Mouse (Mus musculus) embryonic facial prominence, embryonic 14.5 days (tissue): ENCODE measurements at regions not wholly inside any gene's neighbourhood (a gene's known extent, or its start where the extent isn't known, plus 50 kb on each side); places are given as distances from the start of the nearest gene placed in this dataset.

Experiments used
- ATAC-seq: fragments of 200-750 bp; cut with Nextera tagmentation; 2 replicates; pipeline ENCODE4 v1.8.0; 2017; ENCODE audit warnings: low read depth, moderate number of reproducible peaks, moderate TSS enrichment
- DNase-seq: peaks from one replicate; pipeline ENCODE4 v3.0.0-alpha.2; 2015; ENCODE audit warnings: low spot score
- H3K27ac ChIP-seq: fragments of 300-500 bp; sonication (generic); replicated peaks from 2 replicates; pipeline ENCODE4 v1.5.1; 2014; ENCODE audit warnings: low read depth, mild to moderate bottlenecking, low read length, moderate library complexity
- H3K27me3 ChIP-seq: fragments of 300-500 bp; sonication (generic); replicated peaks from 2 replicates; pipeline ENCODE4 v1.6.1; 2014; ENCODE audit warnings: low read length; ENCODE audit not compliant: control insufficient read depth, insufficient read depth
- H3K36me3 ChIP-seq: fragments of 300-500 bp; sonication (generic); 2 replicates; pipeline ENCODE4 v1.6.1; 2014; ENCODE audit warnings: low read length, mixed read lengths; ENCODE audit not compliant: control insufficient read depth, insufficient read depth
- H3K4me1 ChIP-seq: fragments of 300-500 bp; sonication (generic); 2 replicates; pipeline ENCODE4 v1.6.1; 2014; ENCODE audit warnings: antibody characterized with exemption, low read length; ENCODE audit not compliant: control insufficient read depth, insufficient read depth
- H3K4me2 ChIP-seq: fragments of 300-500 bp; sonication (generic); 2 replicates; pipeline ENCODE4 v1.6.1; 2014; ENCODE audit warnings: low read depth, mild to moderate bottlenecking, low read length, moderate library complexity, mixed read lengths
- H3K4me3 ChIP-seq: fragments of 300-500 bp; sonication (generic); 2 replicates; pipeline ENCODE4 v1.5.1; 2014; ENCODE audit warnings: low read depth, mild to moderate bottlenecking, low read length
- H3K9ac ChIP-seq: fragments of 300-500 bp; sonication (generic); 2 replicates; pipeline ENCODE4 v1.6.1; 2014; ENCODE audit warnings: low read depth, mild to moderate bottlenecking, low read length, moderate library complexity, mixed read lengths
- H3K9me3 ChIP-seq: fragments of 300-500 bp; sonication (generic); 2 replicates; pipeline ENCODE4 v1.6.1; 2016; ENCODE audit warnings: low read length; ENCODE audit not compliant: control insufficient read depth
- WGBS: fragments of 180-500 bp; shearing (Covaris S2); extraction: QIAGEN DNeasy Blood & Tissue Kit; methylation state at CpG from one replicate; pipeline ENCODE4 v1.1.7; 2014; 5-methylcytosine and 5-hydroxymethylcytosine counted together

DNA sequence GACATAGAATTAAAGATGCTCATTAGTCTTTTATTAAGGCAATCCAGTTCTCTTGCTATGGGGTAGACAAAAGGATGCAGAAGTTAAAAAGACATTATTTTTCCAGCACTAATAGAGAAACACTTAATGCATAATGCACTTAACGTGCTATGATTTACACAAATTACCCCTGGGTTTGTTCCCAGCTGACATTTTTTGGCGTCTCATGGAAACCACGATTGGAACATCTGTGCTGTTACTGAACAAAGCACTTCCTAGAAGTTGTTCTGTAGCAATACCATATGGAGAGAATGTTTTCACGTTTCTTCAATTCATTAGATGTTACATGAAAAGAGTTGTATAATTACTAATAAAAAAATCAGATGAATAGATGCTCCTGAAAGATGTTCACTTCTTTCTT, 635.2 kb downstream of the Gm597 start:
- Histone ChIP-seq H3K4me3 (no peak overlapping the region), H3K9ac (no peak overlapping the region), H3K4me1 (no peaks in the 10 kb centered on the region), H3K36me3 (no peaks in the 10 kb centered on the region), H3K9me3 (no peaks in the 10 kb centered on the region), H3K27ac (no peak overlapping the region), H3K4me2 (no peak overlapping the region), H3K27me3 (no peaks in the 10 kb centered on the region)
- WGBS = 41% methylated on average over 4 of the region's 4 CpGs
- no peak for ATAC-seq
- peak; percentile 43 for DNase-seq

GRCm38 (mm10) chr1:28102021-28102526, 678.0 kb downstream of the Gm597 start:
- H3K9me3 ChIP-seq = no peaks in the 10 kb centered on the region
- WGBS = 74% methylated on average over 2 of the region's 2 CpGs
- H3K4me2 ChIP-seq = no peak overlapping the region
- no peak overlapping the region for H3K4me3 ChIP-seq
- no peak overlapping the region for H3K27ac ChIP-seq
- peak; percentile 25 for DNase-seq
- H3K9ac ChIP-seq = no peak overlapping the region
- H3K27me3 ChIP-seq = no peaks in the 10 kb centered on the region
- no peaks in the 10 kb centered on the region for H3K4me1 ChIP-seq
- no peaks in the 10 kb centered on the region for H3K36me3 ChIP-seq
- peak; percentile 30; the same call in 1 of the 2 replicates for ATAC-seq

- WGBS = 80% methylated on average over 3 of the region's 3 CpGs
- ATAC-seq = no peak
- Histone ChIP-seq H3K4me3 (no peak overlapping the region), H3K36me3 (no peaks in the 10 kb centered on the region), H3K27me3 (no peaks in the 10 kb centered on the region), H3K27ac (no peak overlapping the region), H3K9ac (no peak overlapping the region), H3K9me3 (no peaks in the 10 kb centered on the region), H3K4me1 (no peaks in the 10 kb centered on the region), H3K4me2 (no peak overlapping the region)
- DNase-seq = no peak
Observed at GRCm38 (mm10) chr1:28084456-28084855, 695.6 kb downstream of the Gm597 start.

DNA sequence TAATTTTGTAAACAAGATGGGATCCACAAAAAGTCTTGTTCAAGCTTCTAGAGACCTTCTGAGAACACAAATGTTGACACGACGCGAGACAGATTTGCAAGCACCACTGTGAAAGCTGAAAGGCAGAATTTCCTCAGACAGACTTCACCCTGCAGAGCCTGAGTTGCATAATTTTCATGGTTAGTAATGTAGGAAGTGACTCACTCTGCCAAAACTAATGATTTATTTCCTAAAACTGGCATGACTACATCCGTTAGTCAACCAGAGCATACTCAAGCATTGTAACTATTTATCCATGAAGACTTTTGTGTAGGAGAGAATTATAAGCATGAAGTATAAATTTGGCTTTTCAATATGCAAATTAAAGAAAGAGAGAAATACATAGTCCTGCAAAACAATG, 726.1 kb downstream of the Gm597 start:
- 76% methylated on average over 4 of the region's 4 CpGs for WGBS
- no peaks in the 10 kb centered on the region for H3K4me1 ChIP-seq
- no peak overlapping the region for H3K9ac ChIP-seq
- no peaks in the 10 kb centered on the region for H3K27me3 ChIP-seq
- H3K9me3 ChIP-seq = no peaks in the 10 kb centered on the region
- no peak overlapping the region for H3K4me2 ChIP-seq
- H3K4me3 ChIP-seq = no peak overlapping the region
- no peak overlapping the region for H3K27ac ChIP-seq
- no peak for DNase-seq
- no peak for ATAC-seq
- H3K36me3 ChIP-seq = no peaks in the 10 kb centered on the region

DNA sequence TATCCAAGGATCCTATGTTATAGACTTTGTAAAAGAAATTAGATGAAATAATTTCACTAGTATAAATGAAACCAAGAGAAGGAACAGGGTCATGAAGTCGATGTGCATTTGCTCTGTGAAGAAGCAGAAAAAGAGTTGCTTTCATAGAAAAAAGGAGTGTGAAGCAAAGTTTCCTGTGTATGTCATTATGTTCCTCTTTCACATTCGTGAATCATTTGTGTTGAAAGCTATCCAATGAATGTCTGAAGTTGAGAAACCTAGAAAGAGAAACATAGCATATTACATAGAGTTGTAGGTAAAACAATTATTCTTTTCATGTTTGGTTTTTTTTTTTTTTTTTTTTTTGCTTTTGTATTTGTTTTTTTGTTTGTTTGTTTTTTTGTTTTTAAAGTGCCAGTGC, 732.1 kb downstream of the Gm597 start:
- Histone ChIP-seq H3K4me2 (no peak overlapping the region), H3K27ac (no peak overlapping the region), H3K9ac (no peak overlapping the region), H3K27me3 (no peaks in the 10 kb centered on the region), H3K36me3 (no peaks in the 10 kb centered on the region), H3K4me1 (no peaks in the 10 kb centered on the region), H3K9me3 (no peaks in the 10 kb centered on the region), H3K4me3 (no peak overlapping the region)
- DNase-seq (no peak), ATAC-seq (no peak)
- 57% methylated on average over 2 of the region's 2 CpGs for WGBS

DNA sequence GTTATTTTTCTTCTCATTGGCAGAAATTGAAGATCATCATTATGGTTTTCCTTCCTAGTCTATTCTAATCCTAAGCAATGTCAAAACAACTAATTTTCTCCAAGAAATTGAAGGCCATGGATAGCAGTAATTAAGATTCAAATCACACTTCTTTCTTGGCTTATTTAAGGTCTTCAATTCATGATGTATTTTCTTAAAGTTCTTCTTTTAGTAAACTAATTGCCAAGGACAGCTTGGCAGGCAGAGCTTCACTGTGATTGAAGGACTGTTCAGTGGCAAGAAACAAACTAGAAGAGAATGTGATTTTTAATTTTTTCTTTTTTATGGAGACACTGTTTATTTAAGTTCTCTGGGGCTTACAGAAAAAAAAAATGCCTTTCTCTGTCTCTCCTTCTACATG, 732.7 kb downstream of the Gm597 start:
- Histone ChIP-seq H3K27me3 (no peaks in the 10 kb centered on the region), H3K4me1 (no peaks in the 10 kb centered on the region), H3K9me3 (no peaks in the 10 kb centered on the region), H3K27ac (no peak overlapping the region), H3K4me3 (no peak overlapping the region), H3K36me3 (no peaks in the 10 kb centered on the region), H3K4me2 (no peak overlapping the region), H3K9ac (no peak overlapping the region)
- ATAC-seq (no peak), DNase-seq (no peak)

DNA sequence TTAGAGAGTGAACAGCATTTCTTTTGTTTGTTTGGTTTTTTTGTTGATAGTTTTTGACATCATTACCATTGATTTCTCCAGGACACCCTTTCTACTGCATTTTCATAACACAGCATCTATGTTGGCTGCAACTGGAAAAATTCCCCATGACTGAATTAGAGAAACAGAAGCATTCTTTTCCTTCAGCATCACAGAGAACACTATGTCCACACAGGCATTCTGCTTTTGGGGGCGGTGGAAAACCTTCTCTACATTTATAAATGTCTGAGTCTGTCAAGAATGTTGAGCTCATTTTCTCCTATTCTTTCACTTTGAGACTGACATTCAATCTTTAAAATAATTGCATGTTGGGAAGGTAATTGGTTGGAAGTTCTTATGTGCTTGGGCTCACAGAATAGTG, 734.4 kb downstream of the Gm597 start:
- no peaks in the 10 kb centered on the region for H3K9me3 ChIP-seq
- H3K27me3 ChIP-seq = no peaks in the 10 kb centered on the region
- no peak for DNase-seq
- H3K36me3 ChIP-seq = no peaks in the 10 kb centered on the region
- H3K27ac ChIP-seq = no peak overlapping the region
- H3K4me2 ChIP-seq = no peak overlapping the region
- no peaks in the 10 kb centered on the region for H3K4me1 ChIP-seq
- no peak overlapping the region for H3K9ac ChIP-seq
- no peak for ATAC-seq
- H3K4me3 ChIP-seq = no peak overlapping the region
- 76% methylated on average over 1 of the region's 1 CpGs for WGBS

GRCm38 (mm10) chr1:28025720-28026119, 754.3 kb downstream of the Gm597 start:
- H3K27ac ChIP-seq = no peak overlapping the region
- DNase-seq (peak; percentile 64), ATAC-seq (peak; percentile 55; the same call in 1 of the 2 replicates)
- no peaks in the 10 kb centered on the region for H3K4me1 ChIP-seq
- 46% methylated on average over 2 of the region's 2 CpGs for WGBS
- no peaks in the 10 kb centered on the region for H3K27me3 ChIP-seq
- no peaks in the 10 kb centered on the region for H3K36me3 ChIP-seq
- H3K4me3 ChIP-seq = no peak overlapping the region
- no peaks in the 10 kb centered on the region for H3K9me3 ChIP-seq
- no peak overlapping the region for H3K4me2 ChIP-seq
- no peak overlapping the region for H3K9ac ChIP-seq

- Histone ChIP-seq H3K4me2 (no peak overlapping the region), H3K4me1 (no peaks in the 10 kb centered on the region), H3K9me3 (no peaks in the 10 kb centered on the region), H3K27me3 (no peaks in the 10 kb centered on the region), H3K36me3 (no peaks in the 10 kb centered on the region), H3K4me3 (no peak overlapping the region), H3K27ac (no peak overlapping the region), H3K9ac (no peak overlapping the region)
- ATAC-seq (no peak), DNase-seq (no peak)
- 56% methylated on average over 4 of the region's 4 CpGs for WGBS
Observed at GRCm38 (mm10) chr1:27998434-27998833, 781.6 kb downstream of the Gm597 start.
